Mouse (Mus musculus): Measurements from ENCODE around the gene D1Ertd622e. TPM values are rescaled to one million over a fixed set of nuclear protein-coding genes. Genes with fewer than 3 reads are reported as not detected.

Gene D1Ertd622e
- total and polyA plus RNA-seq, 2 experiments: 9.2 to 14.0 TPM

DNA sequence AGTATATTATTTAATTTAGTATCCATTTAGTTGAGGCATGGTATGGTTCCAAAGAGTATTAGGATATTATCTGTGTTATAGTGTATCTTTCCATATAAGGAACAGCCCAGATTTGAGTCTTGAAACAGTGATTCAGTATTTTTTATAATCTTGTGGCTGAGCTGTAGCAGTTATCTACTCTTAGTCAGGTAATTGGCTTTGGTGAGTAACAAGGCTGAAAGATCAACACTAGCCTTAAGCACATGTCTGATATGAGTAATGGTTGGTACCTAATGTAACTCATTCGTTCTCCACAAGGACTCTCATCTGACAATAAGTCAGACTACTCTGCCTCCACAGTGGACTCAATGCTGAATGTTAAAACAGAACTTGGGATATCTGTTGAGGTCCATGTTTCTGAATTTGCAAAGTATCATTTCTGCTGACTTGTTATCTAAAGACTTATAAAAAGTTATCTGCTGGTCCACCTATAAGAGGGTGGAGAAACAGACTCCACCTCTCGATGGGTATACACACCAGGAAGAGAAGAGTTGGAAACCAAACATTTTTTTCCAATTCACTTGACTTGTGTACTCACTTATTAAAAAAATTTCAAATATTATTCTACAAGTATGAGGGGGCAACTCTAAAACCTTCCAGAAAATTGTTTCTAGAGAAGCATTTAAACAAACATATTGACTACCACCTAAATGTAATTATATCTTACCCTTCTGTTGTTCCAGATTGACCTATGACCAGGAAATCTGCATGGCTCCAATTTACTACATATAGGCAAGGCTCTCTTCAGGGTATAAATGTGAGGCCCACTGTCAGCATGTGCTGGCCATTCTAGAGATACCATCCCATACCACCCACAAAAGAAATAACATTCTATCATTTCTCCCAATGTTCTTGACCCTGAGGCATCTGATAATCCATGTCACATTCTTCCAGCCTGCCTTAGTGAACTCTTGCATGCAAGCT lies 84.5 kb downstream of the D1Ertd622e start:
- WGBS: 85% methylated on average over 2 of the region's 2 CpGs
- no peak overlapping the region for H3K9ac ChIP-seq (ENCODE audit: low read depth, low read length)
- H3K27me3 ChIP-seq (ENCODE audit: control insufficient read depth, insufficient read depth, low read length): no peaks in the 10 kb centered on the region
- no peak for DNase-seq (ENCODE audit: extremely low read depth, low read depth, low spot score)
- H3K4me1 ChIP-seq (ENCODE audit: control insufficient read depth, insufficient read depth, low read length): no peaks in the 10 kb centered on the region
- H3K27ac ChIP-seq (replicated peaks; ENCODE audit: insufficient read depth, low read depth, low read length): no peak overlapping the region
- no peaks in the 10 kb centered on the region for H3K36me3 ChIP-seq (ENCODE audit: control insufficient read depth, insufficient read depth, low read length)
- no peak overlapping the region for H3K4me3 ChIP-seq (ENCODE audit: insufficient read depth, low read depth, low read length)
- TF ChIP-seq CTCF (IDR thresholded peaks at IDR 0.05; ENCODE audit: low read depth, low read length) (no peak), POLR2A (IDR thresholded peaks at IDR 0.05; ENCODE audit: extremely low read depth, insufficient read depth, low read length) (no peak)
- H3K79me2 ChIP-seq (ENCODE audit: control insufficient read depth, insufficient read depth, low read length): no peaks in the 10 kb centered on the region

DNA sequence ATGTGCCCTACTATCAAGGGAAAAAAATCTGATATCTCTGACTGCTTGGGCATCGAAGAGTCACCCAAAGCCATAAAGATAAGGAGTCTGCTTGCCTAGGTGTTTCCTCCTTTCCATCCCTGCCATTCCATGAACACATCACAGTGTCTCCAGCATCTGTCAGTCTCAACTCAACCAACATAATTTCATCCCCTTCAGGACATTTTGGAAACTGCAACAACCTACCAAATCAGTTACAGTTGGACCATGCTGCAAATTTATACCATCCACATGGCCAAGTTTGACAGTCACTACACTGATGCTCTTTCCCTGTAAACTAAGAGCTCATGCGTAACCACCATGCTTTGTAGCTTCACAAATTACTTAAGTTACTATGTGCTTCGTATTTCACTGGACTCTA lies 85.3 kb downstream of the D1Ertd622e start:
- Histone ChIP-seq H3K27me3 (ENCODE audit: control insufficient read depth, insufficient read depth, low read length) (no peaks in the 10 kb centered on the region), H3K79me2 (ENCODE audit: control insufficient read depth, insufficient read depth, low read length) (no peaks in the 10 kb centered on the region), H3K9ac (ENCODE audit: low read depth, low read length) (no peak overlapping the region), H3K36me3 (ENCODE audit: control insufficient read depth, insufficient read depth, low read length) (no peaks in the 10 kb centered on the region), H3K27ac (replicated peaks; ENCODE audit: insufficient read depth, low read depth, low read length) (no peak overlapping the region), H3K4me3 (ENCODE audit: insufficient read depth, low read depth, low read length) (no peak overlapping the region), H3K4me1 (ENCODE audit: control insufficient read depth, insufficient read depth, low read length) (no peaks in the 10 kb centered on the region)
- 91% methylated on average over 3 of the region's 3 CpGs for WGBS
- no peak for DNase-seq (ENCODE audit: extremely low read depth, low read depth, low spot score)
- TF ChIP-seq POLR2A (IDR thresholded peaks at IDR 0.05; ENCODE audit: extremely low read depth, insufficient read depth, low read length) (no peak), CTCF (IDR thresholded peaks at IDR 0.05; ENCODE audit: low read depth, low read length) (no peak)

DNA sequence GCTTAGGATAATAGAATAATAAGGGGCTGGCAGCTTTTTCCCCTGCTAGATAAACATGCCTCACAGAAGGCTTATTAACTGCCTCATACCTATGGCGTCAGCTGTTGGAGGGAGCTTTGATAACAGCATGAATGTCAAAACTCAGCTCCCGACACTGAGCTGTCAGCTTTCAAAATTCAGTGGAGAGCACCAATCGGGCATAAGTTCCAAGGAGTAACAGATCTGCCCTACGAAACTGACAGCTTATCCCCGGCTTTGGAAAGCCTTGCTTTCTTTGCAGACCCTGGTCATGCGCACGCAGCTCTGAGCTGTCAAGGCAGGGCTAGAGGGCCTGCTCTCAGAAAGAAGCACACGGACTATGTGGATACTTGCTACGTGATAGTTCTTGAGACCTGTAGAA lies 91.1 kb downstream of the D1Ertd622e start:
- H3K27me3 ChIP-seq (ENCODE audit: control insufficient read depth, insufficient read depth, low read length): no peaks in the 10 kb centered on the region
- H3K4me3 ChIP-seq (ENCODE audit: insufficient read depth, low read depth, low read length): no peak overlapping the region
- no peaks in the 10 kb centered on the region for H3K36me3 ChIP-seq (ENCODE audit: control insufficient read depth, insufficient read depth, low read length)
- H3K9ac ChIP-seq (ENCODE audit: low read depth, low read length): no peak overlapping the region
- no peak for DNase-seq (ENCODE audit: extremely low read depth, low read depth, low spot score)
- H3K4me1 ChIP-seq (ENCODE audit: control insufficient read depth, insufficient read depth, low read length): no peaks in the 10 kb centered on the region
- H3K27ac ChIP-seq (replicated peaks; ENCODE audit: insufficient read depth, low read depth, low read length): no peak overlapping the region
- no peaks in the 10 kb centered on the region for H3K79me2 ChIP-seq (ENCODE audit: control insufficient read depth, insufficient read depth, low read length)
- 80% methylated on average over 9 of the region's 9 CpGs for WGBS
- no peak for TF ChIP-seq CTCF (IDR thresholded peaks at IDR 0.05; ENCODE audit: low read depth, low read length)
- no peak for TF ChIP-seq POLR2A (IDR thresholded peaks at IDR 0.05; ENCODE audit: extremely low read depth, insufficient read depth, low read length)

DNA sequence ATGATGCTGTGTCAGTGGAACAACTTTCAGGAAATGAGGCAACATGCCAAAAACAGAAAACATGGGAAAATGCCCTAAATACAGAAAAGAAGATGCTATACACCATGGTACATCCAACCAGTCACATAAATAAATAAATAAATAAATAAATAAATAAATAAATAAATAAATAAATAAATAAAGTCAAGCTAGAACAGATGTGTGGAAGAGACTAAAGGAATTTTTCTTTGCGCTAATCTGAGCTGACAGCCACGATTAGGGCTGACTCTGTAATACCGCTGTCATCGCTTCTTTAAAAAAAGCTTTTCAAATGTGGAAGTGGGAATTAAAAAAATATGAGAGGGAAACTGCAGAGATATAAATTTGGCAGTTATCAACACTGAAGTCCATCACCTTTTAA lies 93.9 kb downstream of the D1Ertd622e start:
- no peaks in the 10 kb centered on the region for H3K4me1 ChIP-seq (ENCODE audit: control insufficient read depth, insufficient read depth, low read length)
- no peaks in the 10 kb centered on the region for H3K79me2 ChIP-seq (ENCODE audit: control insufficient read depth, insufficient read depth, low read length)
- no peak for TF ChIP-seq POLR2A (IDR thresholded peaks at IDR 0.05; ENCODE audit: extremely low read depth, insufficient read depth, low read length)
- TF ChIP-seq CTCF (IDR thresholded peaks at IDR 0.05; ENCODE audit: low read depth, low read length): no peak
- 93% methylated on average over 4 of the region's 4 CpGs for WGBS
- H3K36me3 ChIP-seq (ENCODE audit: control insufficient read depth, insufficient read depth, low read length): no peaks in the 10 kb centered on the region
- no peak overlapping the region for H3K9ac ChIP-seq (ENCODE audit: low read depth, low read length)
- no peak overlapping the region for H3K4me3 ChIP-seq (ENCODE audit: insufficient read depth, low read depth, low read length)
- no peak for DNase-seq (ENCODE audit: extremely low read depth, low read depth, low spot score)
- H3K27me3 ChIP-seq (ENCODE audit: control insufficient read depth, insufficient read depth, low read length): no peaks in the 10 kb centered on the region
- no peak overlapping the region for H3K27ac ChIP-seq (replicated peaks; ENCODE audit: insufficient read depth, low read depth, low read length)

DNA sequence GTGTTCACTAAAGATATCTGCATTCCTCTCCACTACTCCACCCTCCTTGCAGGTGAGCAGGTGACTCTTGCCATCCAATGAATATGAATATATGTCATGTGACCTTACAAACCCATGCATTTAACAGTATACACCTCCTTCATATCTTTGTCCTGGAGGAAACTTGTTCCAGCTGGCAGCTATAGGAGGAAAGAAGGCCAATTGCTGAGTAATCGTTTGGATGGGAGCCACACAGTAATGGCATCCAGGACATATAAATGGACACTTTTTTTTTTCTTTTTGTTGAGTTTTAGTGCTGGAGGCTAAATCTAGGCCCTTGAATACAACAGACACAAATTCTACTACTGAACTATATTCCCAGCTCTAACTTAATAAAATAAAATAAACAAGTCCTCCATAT lies 97.2 kb downstream of the D1Ertd622e start:
- H3K27ac ChIP-seq (replicated peaks; ENCODE audit: insufficient read depth, low read depth, low read length): no peak overlapping the region
- no peak for TF ChIP-seq POLR2A (IDR thresholded peaks at IDR 0.05; ENCODE audit: extremely low read depth, insufficient read depth, low read length)
- no peak for TF ChIP-seq CTCF (IDR thresholded peaks at IDR 0.05; ENCODE audit: low read depth, low read length)
- no peaks in the 10 kb centered on the region for H3K79me2 ChIP-seq (ENCODE audit: control insufficient read depth, insufficient read depth, low read length)
- no peak overlapping the region for H3K4me3 ChIP-seq (ENCODE audit: insufficient read depth, low read depth, low read length)
- H3K9ac ChIP-seq (ENCODE audit: low read depth, low read length): no peak overlapping the region
- 88% methylated on average over 1 of the region's 1 CpGs for WGBS
- no peaks in the 10 kb centered on the region for H3K4me1 ChIP-seq (ENCODE audit: control insufficient read depth, insufficient read depth, low read length)
- DNase-seq (ENCODE audit: extremely low read depth, low read depth, low spot score): no peak
- no peaks in the 10 kb centered on the region for H3K27me3 ChIP-seq (ENCODE audit: control insufficient read depth, insufficient read depth, low read length)
- H3K36me3 ChIP-seq (ENCODE audit: control insufficient read depth, insufficient read depth, low read length): no peaks in the 10 kb centered on the region

DNA sequence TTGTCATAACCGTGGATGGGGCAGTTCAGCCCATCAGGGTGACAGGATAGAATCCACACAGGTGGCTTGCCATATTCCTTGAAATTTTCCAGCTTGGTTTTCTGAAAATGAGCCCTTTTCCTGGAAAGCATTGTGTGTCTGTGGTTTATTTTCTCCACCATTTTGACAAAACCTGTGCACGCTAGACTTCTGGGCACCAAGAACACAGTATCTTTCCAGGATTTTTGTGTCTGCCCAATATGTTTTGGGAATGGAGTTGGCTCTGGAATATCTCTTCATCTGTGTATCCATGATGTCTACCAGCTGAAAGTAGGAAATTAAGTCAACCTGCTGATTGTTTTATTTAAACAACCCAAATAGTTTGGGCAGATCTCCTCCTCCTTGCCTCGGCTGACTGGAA lies 99.0 kb downstream of the D1Ertd622e start:
- no peak overlapping the region for H3K27ac ChIP-seq (replicated peaks; ENCODE audit: insufficient read depth, low read depth, low read length)
- no peaks in the 10 kb centered on the region for H3K4me1 ChIP-seq (ENCODE audit: control insufficient read depth, insufficient read depth, low read length)
- no peaks in the 10 kb centered on the region for H3K79me2 ChIP-seq (ENCODE audit: control insufficient read depth, insufficient read depth, low read length)
- no peak overlapping the region for H3K9ac ChIP-seq (ENCODE audit: low read depth, low read length)
- H3K36me3 ChIP-seq (ENCODE audit: control insufficient read depth, insufficient read depth, low read length): no peaks in the 10 kb centered on the region
- 90% methylated on average over 3 of the region's 3 CpGs for WGBS
- H3K4me3 ChIP-seq (ENCODE audit: insufficient read depth, low read depth, low read length): no peak overlapping the region
- H3K27me3 ChIP-seq (ENCODE audit: control insufficient read depth, insufficient read depth, low read length): no peaks in the 10 kb centered on the region
- no peak for DNase-seq (ENCODE audit: extremely low read depth, low read depth, low spot score)
- TF ChIP-seq CTCF (IDR thresholded peaks at IDR 0.05; ENCODE audit: low read depth, low read length) (no peak), POLR2A (IDR thresholded peaks at IDR 0.05; ENCODE audit: extremely low read depth, insufficient read depth, low read length) (no peak)

Other genes with a start within 250 kb of the D1Ertd622e start
- 8.3 and 9.9 TPM in 2 replicates for gene Gin1, start 108.1 kb upstream of the D1Ertd622e start, total RNA-seq (2014; rRNA removed)
- 1.4 and 1.9 TPM in 2 replicates for gene Gin1, start 108.1 kb upstream of the D1Ertd622e start, polyA plus RNA-seq (2012; rRNA removed)
- 34.2 and 34.3 TPM in 2 replicates for gene Ppip5k2, start 108.3 kb upstream of the D1Ertd622e start, total RNA-seq (2014; rRNA removed)
- 4.0 and 5.2 TPM in 2 replicates for gene Ppip5k2, start 108.3 kb upstream of the D1Ertd622e start, polyA plus RNA-seq (2012; rRNA removed)